Mouse (Mus musculus) midbrain, embryonic 10.5 days (tissue): ENCODE measurements around the gene Riox2. TPM values are rescaled to one million over a fixed set of nuclear protein-coding genes. Genes with fewer than 3 reads are reported as not detected.

Experiments
- DNase-seq: peaks from one replicate; pipeline ENCODE4 v3.0.0-alpha.2; 2017; ENCODE audit warnings: low spot score
- H3K27ac ChIP-seq: fragments of 300-500 bp; sonication (generic); replicated peaks from 2 replicates; pipeline ENCODE4 v1.5.1; 2016; ENCODE audit warnings: mild to moderate bottlenecking
- H3K27me3 ChIP-seq: fragments of 300-500 bp; sonication (generic); 2 replicates; pipeline ENCODE4 v1.6.1; 2016; ENCODE audit warnings: low read depth, mild to moderate bottlenecking; ENCODE audit not compliant: poor library complexity, severe bottlenecking
- H3K36me3 ChIP-seq: fragments of 300-500 bp; sonication (generic); 2 replicates; pipeline ENCODE4 v1.6.1; 2016; ENCODE audit warnings: mild to moderate bottlenecking, moderate library complexity
- H3K4me1 ChIP-seq: fragments of 300-500 bp; sonication (generic); 2 replicates; pipeline ENCODE4 v1.6.1; 2016
- H3K4me3 ChIP-seq: fragments of 300-500 bp; sonication (generic); 2 replicates; pipeline ENCODE4 v1.5.1; 2016; ENCODE audit warnings: mild to moderate bottlenecking, moderate library complexity
- H3K9me3 ChIP-seq: fragments of 300-500 bp; sonication (generic); replicated peaks from 2 replicates; pipeline ENCODE4 v1.6.1; 2016; ENCODE audit warnings: mild to moderate bottlenecking
- WGBS: fragments of 180-500 bp; shearing (Covaris S2); methylation state at CpG from one replicate; pipeline ENCODE4 v1.1.7; 2016; 5-methylcytosine and 5-hydroxymethylcytosine counted together
- polyA plus RNA-seq: library from polyadenylated mRNA; unstranded; fragments of >200 nt; fragmentation: Nextera tagmentation; extraction: Ambion mirVana; gene quantifications from 2 replicates; pipeline ENCODE4 v1.2.1, GENCODE M21; 2016

Gene Riox2
- polyA plus RNA-seq, 1 experiment from 2014 or later, result 33.9 TPM

GRCm38 (mm10) chr16:59531243-59531642, 59.7 kb downstream of the Riox2 start:
- Histone ChIP-seq H3K36me3 (peaks cover 13% of the 10 kb centered on the region), H3K4me1 (no peaks in the 10 kb centered on the region), H3K9me3 (peaks cover 4% of the 10 kb centered on the region; the same call in 1 of the 2 replicates), H3K27me3 (no peaks in the 10 kb centered on the region), H3K4me3 (no peak overlapping the region), H3K27ac (no peak overlapping the region)
- WGBS, result 83% methylated on average over 5 of the region's 5 CpGs
- DNase-seq, result no peak

- Histone ChIP-seq H3K4me3 (no peak overlapping the region), H3K27me3 (no peaks in the 10 kb centered on the region), H3K27ac (no peak overlapping the region), H3K4me1 (no peaks in the 10 kb centered on the region), H3K36me3 (peaks cover 16% of the 10 kb centered on the region), H3K9me3 (peaks cover 4% of the 10 kb centered on the region; the same call in 1 of the 2 replicates)
- WGBS, result 39% methylated on average over 3 of the region's 3 CpGs
- DNase-seq, result no peak
Observed at GRCm38 (mm10) chr16:59532561-59532960, 61.0 kb downstream of the Riox2 start.

GRCm38 (mm10) chr16:59534349-59534748, 62.8 kb downstream of the Riox2 start:
- no peak overlapping the region for H3K4me3 ChIP-seq
- no peak for DNase-seq
- H3K9me3 ChIP-seq, result peaks cover 4% of the 10 kb centered on the region; the same call in 1 of the 2 replicates
- H3K36me3 ChIP-seq, result peaks cover 15% of the 10 kb centered on the region
- no peaks in the 10 kb centered on the region for H3K27me3 ChIP-seq
- H3K4me1 ChIP-seq, result no peaks in the 10 kb centered on the region
- no peak overlapping the region for H3K27ac ChIP-seq
- WGBS, result 94% methylated on average over 11 of the region's 11 CpGs

GRCm38 (mm10) chr16:59535673-59536072, 64.1 kb downstream of the Riox2 start:
- Histone ChIP-seq H3K9me3 (no peaks in the 10 kb centered on the region), H3K4me1 (no peaks in the 10 kb centered on the region), H3K27ac (no peak overlapping the region), H3K36me3 (0 out of 2 replicates have a peak, but pooled peaks cover 4% of the 10 kb centered on the region), H3K4me3 (no peak overlapping the region), H3K27me3 (no peaks in the 10 kb centered on the region)
- no peak for DNase-seq
- WGBS, result 90% methylated on average over 5 of the region's 5 CpGs

- no peak overlapping the region for H3K27ac ChIP-seq
- no peak for DNase-seq
- WGBS, result 93% methylated on average over 3 of the region's 3 CpGs
Observed at GRCm38 (mm10) chr16:59540944-59541343, 69.4 kb downstream of the Riox2 start.

GRCm38 (mm10) chr16:59541382-59541781, 69.8 kb downstream of the Riox2 start:
- H3K27me3 ChIP-seq, result no peaks in the 10 kb centered on the region
- 80% methylated on average over 4 of the region's 4 CpGs for WGBS
- H3K27ac ChIP-seq, result no peak overlapping the region
- peaks cover 7% of the 10 kb centered on the region; the same call in 1 of the 2 replicates for H3K4me1 ChIP-seq
- no peak for DNase-seq
- H3K4me3 ChIP-seq, result no peak overlapping the region
- no peaks in the 10 kb centered on the region for H3K9me3 ChIP-seq
- 0 out of 2 replicates have a peak, but pooled peaks cover 1% of the 10 kb centered on the region for H3K36me3 ChIP-seq

More at GRCm38 (mm10) chr16:59540944-59541343, 69.4 kb downstream of the Riox2 start:
- no peaks in the 10 kb centered on the region for H3K9me3 ChIP-seq
- 0 out of 2 replicates have a peak, but pooled peaks cover 4% of the 10 kb centered on the region for H3K36me3 ChIP-seq
- peaks cover 7% of the 10 kb centered on the region; the same call in 1 of the 2 replicates for H3K4me1 ChIP-seq
- no peaks in the 10 kb centered on the region for H3K27me3 ChIP-seq
- no peak overlapping the region for H3K4me3 ChIP-seq

Other genes with a start within 250 kb of the Riox2 start
- 0.09 TPM in 1 of 2 replicates, not detected in the other for gene Olfr201, start 199.1 kb upstream of the Riox2 start, polyA plus RNA-seq
- gene Olfr202, start 185.0 kb upstream of the Riox2 start, polyA plus RNA-seq, result not detected in 2 replicates
- not detected in 2 replicates for gene Olfr203, start 172.9 kb upstream of the Riox2 start, polyA plus RNA-seq
- gene Olfr204, start 153.5 kb upstream of the Riox2 start, polyA plus RNA-seq, result not detected in 2 replicates
- not detected in 2 replicates for gene Olfr205, start 140.6 kb upstream of the Riox2 start, polyA plus RNA-seq
- not detected in 2 replicates for gene Olfr206, start 122.5 kb upstream of the Riox2 start, polyA plus RNA-seq
- gene Olfr209, start 107.8 kb upstream of the Riox2 start, polyA plus RNA-seq, result not detected in 2 replicates
- gene Gabrr3, start 64.4 kb upstream of the Riox2 start, polyA plus RNA-seq, result 0.04 and 0.11 TPM in 2 replicates
- gene Crybg3, start 129.2 kb downstream of the Riox2 start, polyA plus RNA-seq, result 5.2 and 5.5 TPM in 2 replicates
- gene Arl6, start 167.6 kb downstream of the Riox2 start, polyA plus RNA-seq, result 49.1 and 51.9 TPM in 2 replicates